Mouse (Mus musculus) forelimb bud, embryonic 11.5 days (tissue): ENCODE measurements at regions not wholly inside any gene's neighbourhood (a gene's known extent, or its start where the extent isn't known, plus 50 kb on each side); places are given as distances from the start of the nearest gene placed in this dataset.

ENCODE experiments used
- DNase-seq: peaks from one replicate; pipeline ENCODE4 v3.0.0-alpha.2; 2012; ENCODE audit warnings: low read depth, low spot score

GRCm38 (mm10) chr7:95814865-95815264, 356.2 kb upstream of the Tenm4 start:
- peak; percentile 23 for DNase-seq

- no peak for DNase-seq
Measured at GRCm38 (mm10) chr7:95823539-95823938, 347.5 kb upstream of the Tenm4 start.

GRCm38 (mm10) chr7:95829889-95830288, 341.2 kb upstream of the Tenm4 start:
- DNase-seq = no peak

- DNase-seq = peak; percentile 28
Measured at GRCm38 (mm10) chr7:95834236-95834919, 336.7 kb upstream of the Tenm4 start.

- DNase-seq = no peak
Measured at GRCm38 (mm10) chr7:95840476-95840875, 330.6 kb upstream of the Tenm4 start.

- no peak for DNase-seq
Measured at GRCm38 (mm10) chr7:95849874-95850273, 321.2 kb upstream of the Tenm4 start.

GRCm38 (mm10) chr7:95852630-95853029, 318.4 kb upstream of the Tenm4 start:
- DNase-seq = no peak

- DNase-seq = no peak
Measured at GRCm38 (mm10) chr7:95853225-95853812, 317.7 kb upstream of the Tenm4 start.

- DNase-seq = no peak
Measured at GRCm38 (mm10) chr7:95858247-95858646, 312.8 kb upstream of the Tenm4 start.

- no peak for DNase-seq
Measured at GRCm38 (mm10) chr7:95864233-95864632, 306.8 kb upstream of the Tenm4 start.

- DNase-seq = peak; percentile 12
Measured at GRCm38 (mm10) chr7:95865270-95865669, 305.8 kb upstream of the Tenm4 start.

GRCm38 (mm10) chr7:95868753-95869152, 302.3 kb upstream of the Tenm4 start:
- no peak for DNase-seq

GRCm38 (mm10) chr7:95880576-95881267, 290.3 kb upstream of the Tenm4 start:
- DNase-seq = no peak

- DNase-seq = no peak
Measured at GRCm38 (mm10) chr7:95901524-95901923, 269.5 kb upstream of the Tenm4 start.

GRCm38 (mm10) chr7:95914406-95915080, 256.5 kb upstream of the Tenm4 start:
- DNase-seq = no peak

- no peak for DNase-seq
Measured at GRCm38 (mm10) chr7:95919932-95920331, 251.1 kb upstream of the Tenm4 start.

- DNase-seq = no peak
Measured at GRCm38 (mm10) chr7:95924805-95925204, 246.2 kb upstream of the Tenm4 start.

GRCm38 (mm10) chr7:95926119-95927039, 244.7 kb upstream of the Tenm4 start:
- no peak for DNase-seq

GRCm38 (mm10) chr7:95936599-95936998, 234.4 kb upstream of the Tenm4 start:
- peak; percentile 2 for DNase-seq

GRCm38 (mm10) chr7:95943420-95943819, 227.6 kb upstream of the Tenm4 start:
- no peak for DNase-seq

- no peak for DNase-seq
Measured at GRCm38 (mm10) chr7:95952395-95952794, 218.7 kb upstream of the Tenm4 start.
